Mouse (Mus musculus): ENCODE results near the gene Fam193b. TPM values are rescaled to one million over a fixed set of nuclear protein-coding genes. Genes with fewer than 3 reads are reported as not detected.

Fam193b gene
- polyA plus RNA-seq (2015; fragmentation: Nextera tagmentation; extraction: Ambion mirVana): 52.9 and 54.8 TPM in 2 replicates

DNA sequence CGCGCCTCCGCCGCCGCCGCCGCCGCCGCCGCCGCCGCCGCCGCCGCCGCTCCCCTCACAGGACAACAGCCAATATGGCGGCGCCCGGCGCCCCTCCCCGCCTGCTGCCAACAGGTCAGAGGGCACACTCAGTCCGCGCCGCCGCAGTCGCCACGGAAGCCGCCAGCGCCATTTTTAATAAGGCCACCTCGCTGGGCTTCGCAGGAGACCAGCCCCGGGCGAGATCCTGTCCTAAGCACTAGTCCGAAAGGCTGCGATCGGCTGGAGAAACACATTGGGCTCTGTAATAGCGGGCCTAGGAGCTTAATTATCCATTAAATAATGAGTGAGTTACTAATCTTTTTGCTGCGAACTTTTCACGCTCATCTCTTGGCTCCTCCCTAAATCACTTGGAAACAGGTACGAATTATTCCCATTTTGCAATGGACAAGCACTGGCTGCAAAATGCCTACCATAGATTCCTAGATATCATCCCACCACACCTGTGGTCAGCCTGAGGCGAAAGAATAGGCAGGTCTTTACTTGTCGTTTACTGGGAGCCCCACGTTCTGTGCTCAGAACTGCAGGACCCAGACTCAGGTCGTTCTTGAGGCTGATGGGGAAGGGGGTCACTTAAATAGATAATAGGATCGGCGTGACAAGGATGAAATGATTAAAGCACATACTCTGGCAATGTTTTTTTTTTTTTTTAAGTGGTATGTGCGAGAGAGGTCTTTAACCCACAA, at the start of gene Fam193b:
Gene Fam193b (minus strand): TSS at position 94 of the 725 bp plus-strand sequence.
- Histone ChIP-seq H3K4me2 (peak within 1 kb of the TSS; percentile 96), H3K4me1 (replicated peaks) (peaks cover 41% of the 10 kb centered on the region), H3K36me3 (no peaks in the 10 kb centered on the region), H3K27ac (replicated peaks) (peak within 1 kb of the TSS; percentile 91), H3K27me3 (no peaks in the 10 kb centered on the region), H3K9ac (peak within 1 kb of the TSS; percentile 87), H3K9me3 (no peaks in the 10 kb centered on the region), H3K4me3 (peak within 1 kb of the TSS; percentile 58)
- ATAC-seq (ENCODE audit: low FRiP score, low read depth): peak; percentile 89
- 2% methylated on average over 46 of the region's 47 CpGs for WGBS

- no peak overlapping the region for H3K9ac ChIP-seq
- 85% methylated on average over 2 of the region's 2 CpGs for WGBS
- no peaks in the 10 kb centered on the region for H3K27me3 ChIP-seq
- no peak overlapping the region for H3K27ac ChIP-seq (replicated peaks)
- no peak for ATAC-seq (ENCODE audit: low FRiP score, low read depth)
- H3K36me3 ChIP-seq: peaks cover under 1% of the 10 kb centered on the region; the same call in 1 of the 2 replicates
- H3K9me3 ChIP-seq: no peaks in the 10 kb centered on the region
- H3K4me2 ChIP-seq: no peak overlapping the region
- H3K4me3 ChIP-seq: no peak overlapping the region
- H3K4me1 ChIP-seq (replicated peaks): peaks cover 24% of the 10 kb centered on the region
Observed at GRCm38 (mm10) chr13:55620275-55620674, 49.4 kb upstream of the Fam193b start.

GRCm38 (mm10) chr13:55619328-55619727, 48.4 kb upstream of the Fam193b start:
- H3K36me3 ChIP-seq: peaks cover 5% of the 10 kb centered on the region; the same call in 1 of the 2 replicates
- no peak for ATAC-seq (ENCODE audit: low FRiP score, low read depth)
- WGBS: 93% methylated on average over 4 of the region's 4 CpGs

DNA sequence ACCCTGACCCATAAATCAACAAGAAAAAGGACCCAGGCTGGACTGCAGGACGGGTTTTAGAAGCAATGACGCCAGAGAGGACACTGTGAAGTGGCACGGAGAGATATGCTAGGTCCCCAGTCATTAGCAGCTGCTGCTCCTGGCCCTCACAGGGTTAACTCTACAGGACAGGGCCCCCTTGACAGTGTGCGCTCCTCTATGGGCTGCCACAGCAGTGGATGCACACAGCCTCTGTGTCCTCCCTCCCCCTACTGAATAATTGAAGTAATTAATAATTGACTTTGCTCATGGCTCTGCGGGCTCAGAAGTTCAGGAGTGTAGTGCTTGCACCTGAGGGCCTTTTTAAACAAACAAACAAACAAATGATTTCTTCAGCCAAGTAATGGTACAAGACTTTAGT, 42.6 kb upstream of the Fam193b start:
- ATAC-seq (ENCODE audit: low FRiP score, low read depth): no peak
- WGBS: 35% methylated on average over 5 of the region's 5 CpGs
- Histone ChIP-seq H3K4me1 (replicated peaks) (no peaks in the 10 kb centered on the region), H3K9ac (no peak overlapping the region), H3K9me3 (no peaks in the 10 kb centered on the region), H3K36me3 (peaks cover 23% of the 10 kb centered on the region), H3K4me3 (no peak overlapping the region), H3K27me3 (no peaks in the 10 kb centered on the region), H3K27ac (replicated peaks) (no peak overlapping the region), H3K4me2 (no peak overlapping the region)

More at GRCm38 (mm10) chr13:55619328-55619727, 48.4 kb upstream of the Fam193b start:
- no peak overlapping the region for H3K9ac ChIP-seq
- H3K4me3 ChIP-seq: no peak overlapping the region
- no peak overlapping the region for H3K27ac ChIP-seq (replicated peaks)
- H3K4me1 ChIP-seq (replicated peaks): peaks cover 15% of the 10 kb centered on the region
- no peaks in the 10 kb centered on the region for H3K27me3 ChIP-seq
- H3K9me3 ChIP-seq: no peaks in the 10 kb centered on the region
- H3K4me2 ChIP-seq: no peak overlapping the region

DNA sequence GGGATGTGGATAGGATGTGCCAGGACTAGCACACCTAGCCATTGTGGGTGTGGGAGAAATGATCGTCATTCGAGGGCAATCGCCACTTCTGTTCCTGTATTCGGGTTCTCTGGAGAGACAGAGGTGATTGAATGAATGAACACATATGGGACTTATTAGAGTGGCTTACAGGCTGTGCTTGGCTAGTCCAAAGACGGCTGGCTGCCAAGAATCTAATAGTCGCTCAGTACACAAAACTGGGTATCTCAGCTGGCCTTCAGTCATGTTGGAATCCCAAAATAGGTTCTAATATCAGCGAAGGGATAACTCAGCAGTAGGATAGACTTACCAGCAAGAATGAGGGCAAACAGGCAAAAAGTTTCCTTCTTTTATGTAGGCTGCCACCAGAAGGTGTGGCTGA, 41.1 kb upstream of the Fam193b start:
- ATAC-seq (ENCODE audit: low FRiP score, low read depth): no peak
- Histone ChIP-seq H3K9ac (no peak overlapping the region), H3K27me3 (no peaks in the 10 kb centered on the region), H3K4me2 (no peak overlapping the region), H3K4me1 (replicated peaks) (no peaks in the 10 kb centered on the region), H3K27ac (replicated peaks) (no peak overlapping the region), H3K36me3 (peaks cover 29% of the 10 kb centered on the region), H3K9me3 (no peaks in the 10 kb centered on the region), H3K4me3 (no peak overlapping the region)
- 85% methylated on average over 7 of the region's 7 CpGs for WGBS

DNA sequence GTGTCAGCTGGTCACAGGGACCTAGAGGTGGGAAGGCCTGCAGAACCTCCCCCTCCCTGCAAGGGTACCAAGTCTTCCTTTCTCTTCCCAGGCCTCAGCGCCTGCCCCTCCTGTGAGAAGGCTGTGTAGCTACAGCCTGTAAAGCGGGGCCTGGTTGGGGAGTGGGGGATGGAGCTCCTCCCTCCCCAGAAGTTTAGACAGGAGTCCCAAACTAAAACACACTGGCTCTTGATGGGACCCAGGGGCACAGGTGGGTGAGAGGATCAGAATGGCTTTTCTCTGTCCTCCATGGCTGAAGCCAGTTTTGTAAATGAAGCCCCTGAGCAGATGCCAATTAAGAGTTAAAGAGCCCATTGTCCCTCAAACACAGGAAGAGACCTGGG, 36.7 kb upstream of the Fam193b start:
- no peaks in the 10 kb centered on the region for H3K9me3 ChIP-seq
- no peak overlapping the region for H3K4me3 ChIP-seq
- no peaks in the 10 kb centered on the region for H3K4me1 ChIP-seq (replicated peaks)
- H3K9ac ChIP-seq: no peak overlapping the region
- no peak for ATAC-seq (ENCODE audit: low FRiP score, low read depth)
- H3K4me2 ChIP-seq: no peak overlapping the region
- H3K27me3 ChIP-seq: no peaks in the 10 kb centered on the region
- H3K27ac ChIP-seq (replicated peaks): no peak overlapping the region
- peaks cover 33% of the 10 kb centered on the region for H3K36me3 ChIP-seq
- WGBS: 91% methylated on average over 2 of the region's 2 CpGs

GRCm38 (mm10) chr13:55606899-55607623, 36.1 kb upstream of the Fam193b start:
- H3K4me2 ChIP-seq: no peak overlapping the region
- H3K9me3 ChIP-seq: no peaks in the 10 kb centered on the region
- 81% methylated on average over 10 of the region's 10 CpGs for WGBS
- H3K4me3 ChIP-seq: no peak overlapping the region
- peaks cover 5% of the 10 kb centered on the region for H3K4me1 ChIP-seq (replicated peaks)
- H3K27ac ChIP-seq (replicated peaks): no peak overlapping the region
- peaks cover 33% of the 10 kb centered on the region for H3K36me3 ChIP-seq
- no peaks in the 10 kb centered on the region for H3K27me3 ChIP-seq
- ATAC-seq (ENCODE audit: low FRiP score, low read depth): no peak
- H3K9ac ChIP-seq: no peak overlapping the region

DNA sequence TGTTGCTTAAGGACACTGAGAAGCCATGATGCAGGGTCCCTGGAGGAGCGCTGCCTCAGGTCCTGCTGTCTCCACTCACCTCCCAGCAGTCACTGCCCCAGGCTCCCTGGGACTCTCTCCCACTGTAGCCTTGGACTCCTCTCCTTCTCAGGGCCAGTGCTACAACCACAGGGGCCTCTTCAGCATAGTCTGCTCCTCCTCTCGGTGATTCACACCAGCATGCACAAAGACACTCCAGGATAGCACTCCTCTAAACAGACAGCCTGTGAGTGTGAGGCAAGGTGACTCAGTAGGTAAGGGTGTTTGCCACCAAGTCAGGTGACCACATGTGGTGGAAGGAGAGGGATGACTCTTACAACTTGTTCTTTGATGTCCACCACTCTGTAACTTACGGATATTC, 33.7 kb upstream of the Fam193b start:
- Histone ChIP-seq H3K27ac (replicated peaks) (no peak overlapping the region), H3K4me1 (replicated peaks) (peaks cover 24% of the 10 kb centered on the region), H3K9me3 (no peaks in the 10 kb centered on the region), H3K4me2 (no peak overlapping the region), H3K4me3 (no peak overlapping the region), H3K36me3 (peaks cover 25% of the 10 kb centered on the region), H3K27me3 (no peaks in the 10 kb centered on the region), H3K9ac (no peak overlapping the region)
- 91% methylated on average over 3 of the region's 3 CpGs for WGBS
- no peak for ATAC-seq (ENCODE audit: low FRiP score, low read depth)

DNA sequence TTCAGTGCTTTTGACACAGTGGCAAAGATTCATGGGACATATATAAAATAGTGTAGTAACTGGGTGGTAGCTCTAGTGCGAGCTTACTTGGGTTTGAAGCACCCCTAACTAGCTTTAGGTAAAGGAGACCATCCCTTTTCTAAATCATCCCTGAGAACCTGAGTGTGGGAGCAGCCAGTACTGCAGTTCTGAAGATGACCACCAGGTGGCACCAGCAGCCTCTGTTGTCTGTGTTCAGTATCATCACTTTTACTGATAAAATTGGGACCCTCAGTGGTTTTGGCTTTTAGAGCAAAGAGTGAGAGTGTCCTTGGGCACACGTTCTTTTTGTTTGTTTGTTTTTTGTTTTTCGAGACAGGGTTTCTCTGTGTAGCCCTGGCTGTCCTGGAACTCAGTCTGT, 30.7 kb upstream of the Fam193b start:
- ATAC-seq (ENCODE audit: low FRiP score, low read depth): no peak
- no peaks in the 10 kb centered on the region for H3K9me3 ChIP-seq
- H3K4me2 ChIP-seq: peak overlapping the region; percentile 83
- no peak overlapping the region for H3K9ac ChIP-seq
- 10% methylated on average over 3 of the region's 3 CpGs for WGBS
- H3K27ac ChIP-seq (replicated peaks): no peak overlapping the region
- peak overlapping the region; percentile 86; the same call in 1 of the 2 replicates for H3K4me3 ChIP-seq
- peaks cover 28% of the 10 kb centered on the region for H3K4me1 ChIP-seq (replicated peaks)
- peaks cover 23% of the 10 kb centered on the region for H3K36me3 ChIP-seq
- H3K27me3 ChIP-seq: no peaks in the 10 kb centered on the region

DNA sequence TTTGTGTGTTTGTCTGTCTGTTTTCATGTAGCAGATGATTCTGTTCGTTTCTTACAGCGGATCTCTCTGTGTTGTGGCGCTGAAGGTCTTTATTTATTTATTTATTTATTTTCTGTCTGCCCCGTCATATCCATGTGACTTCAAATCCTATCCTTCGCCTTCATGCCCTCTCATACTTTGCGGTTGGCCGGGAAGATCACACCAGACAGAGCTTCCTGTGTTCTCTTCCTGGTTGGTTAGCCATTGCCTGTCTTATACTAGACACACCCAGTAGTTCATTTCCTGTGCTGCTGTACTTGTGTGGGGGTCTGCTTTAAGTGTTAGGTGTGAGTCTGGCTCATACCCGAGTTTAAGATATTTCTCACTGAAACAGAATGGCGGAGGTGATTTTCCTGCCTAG, 29.7 kb upstream of the Fam193b start:
- Histone ChIP-seq H3K4me3 (peak overlapping the region; percentile 86), H3K4me1 (replicated peaks) (peaks cover 28% of the 10 kb centered on the region), H3K36me3 (peaks cover 31% of the 10 kb centered on the region), H3K9ac (peak overlapping the region; percentile 88), H3K27me3 (no peaks in the 10 kb centered on the region), H3K27ac (replicated peaks) (peak overlapping the region; percentile 78), H3K4me2 (peak overlapping the region; percentile 83), H3K9me3 (no peaks in the 10 kb centered on the region)
- ATAC-seq (ENCODE audit: low FRiP score, low read depth): peak; percentile 37; the same call in 1 of the 2 replicates
- 16% methylated on average over 9 of the region's 9 CpGs for WGBS

- 10% methylated on average over 51 of the region's 51 CpGs for WGBS
- H3K36me3 ChIP-seq: peaks cover 39% of the 10 kb centered on the region
- peak within 1 kb of the TSS; percentile 83 for H3K4me2 ChIP-seq
Observed at GRCm38 (mm10) chr13:55599566-55600540, 28.9 kb upstream of the Fam193b start, which contains the start of gene B4galt7. Gene B4galt7, plus strand, starts transcription at chr13:55599896.

More at GRCm38 (mm10) chr13:55599566-55600540, 28.9 kb upstream of the Fam193b start, which contains the start of gene B4galt7:
- Histone ChIP-seq H3K4me3 (peak within 1 kb of the TSS; percentile 86), H3K27me3 (no peaks in the 10 kb centered on the region), H3K9me3 (no peaks in the 10 kb centered on the region), H3K4me1 (replicated peaks) (peaks cover 34% of the 10 kb centered on the region), H3K9ac (peak within 1 kb of the TSS; percentile 88), H3K27ac (replicated peaks) (peak within 1 kb of the TSS; percentile 78)
- peak; percentile 91 for ATAC-seq (ENCODE audit: low FRiP score, low read depth)
